In genomic region chr11:120713580-120714518, GRCm38 (mm10) we compare ENCODE assay signal across 8 mouse cellular contexts. TPM values are rescaled to one million over a fixed set of nuclear protein-coding genes. Genes with fewer than 3 reads are reported as not detected.
DNase-seq lines count a peak whose midpoint lies in the region; ATAC-seq lines count a peak whose summit lies in the region.

Gene Cenpx, minus strand, starts transcription at chr11:120713738.
Gene Lrrc45, plus strand, starts transcription at chr11:120713925.

- peak within 1 kb of the TSS; percentile 74 for H3K9ac ChIP-seq in hindbrain, embryonic 12.5 days

- peak within 1 kb of the TSS; percentile 70 for H3K27ac ChIP-seq in hindbrain, embryonic 12.5 days

- H3K27me3 ChIP-seq in hindbrain, embryonic 12.5 days, result no peaks in the 10 kb centered on the region

- peak; percentile 99 for DNase-seq in NIH3T3 (ENCODE audit: low read depth)
- DNase-seq in cerebellum, postnatal 10 days, result peak; percentile 97 to 98
- DNase-seq in frontal cortex, postnatal 10 days (ENCODE audit: low spot score in 2 of 2), result peak; percentile 97
- DNase-seq in layer of hippocampus, postnatal 14 days (ENCODE audit: low spot score in 2 of 2), result peak; percentile 95 to 99
- DNase-seq in lung, postnatal 14 days, result peak; percentile 96
- peak; percentile 95 for DNase-seq in retina, adult 2 months (ENCODE audit: low read depth, low spot score)
- DNase-seq in thymus, postnatal 36 days, result peak; percentile 96 to 98

- H3K4me2 ChIP-seq in hindbrain, embryonic 12.5 days (replicated peaks), result peak within 1 kb of the TSS; percentile 97

- WGBS in hindbrain, embryonic 12.5 days, result 4% methylated on average over 53 of the region's 53 CpGs

- H3K36me3 ChIP-seq in hindbrain, embryonic 12.5 days, result peaks cover 53% of the 10 kb centered on the region

- peak within 1 kb of the TSS; percentile 53 for H3K4me3 ChIP-seq in hindbrain, embryonic 12.5 days

- peaks cover 25% of the 10 kb centered on the region for H3K4me1 ChIP-seq in hindbrain, embryonic 12.5 days

- H3K9me3 ChIP-seq in hindbrain, embryonic 12.5 days (replicated peaks), result no peaks in the 10 kb centered on the region

- ATAC-seq in hindbrain, embryonic 12.5 days (ENCODE audit: low FRiP score), result peak; percentile 97

RNA-seq across cellular contexts. Expression of gene Cenpx, which starts in this region (rescaled TPM):
- 106 and 113 TPM in 2 replicates for polyA plus RNA-seq in hindbrain, embryonic 12.5 days (2016; fragmentation: Nextera tagmentation; extraction: Ambion mirVana)
- total RNA-seq in layer of hippocampus, postnatal 14 days (2021), result 10 to 100 TPM; 26.8 to 28.9 TPM

RNA-seq across cellular contexts. Expression of gene Lrrc45, which starts in this region (rescaled TPM):
- polyA plus RNA-seq in hindbrain, embryonic 12.5 days (2016; fragmentation: Nextera tagmentation; extraction: Ambion mirVana), result 75.3 and 78.8 TPM in 2 replicates
- total RNA-seq in layer of hippocampus, postnatal 14 days (2021), result 10 to 100 TPM; 56.0 to 58.2 TPM

Comparison
In these comparisons a context has a peak if more than half of its experiments do, and no peak if none do; other contexts are left out.
1. Peak in every context shown above with its lines: DNase-seq, ATAC-seq, H3K4me3 ChIP-seq and H3K27ac ChIP-seq.